Mouse (Mus musculus): ENCODE results near the gene Glb1. TPM values are rescaled to one million over a fixed set of nuclear protein-coding genes. Genes with fewer than 3 reads are reported as not detected.
A peak's percentile ranks its signal among the peaks of the same experiment; 100 is the strongest.

The Glb1 gene
- polyA plus RNA-seq, 1 experiment: 144 TPM

DNA sequence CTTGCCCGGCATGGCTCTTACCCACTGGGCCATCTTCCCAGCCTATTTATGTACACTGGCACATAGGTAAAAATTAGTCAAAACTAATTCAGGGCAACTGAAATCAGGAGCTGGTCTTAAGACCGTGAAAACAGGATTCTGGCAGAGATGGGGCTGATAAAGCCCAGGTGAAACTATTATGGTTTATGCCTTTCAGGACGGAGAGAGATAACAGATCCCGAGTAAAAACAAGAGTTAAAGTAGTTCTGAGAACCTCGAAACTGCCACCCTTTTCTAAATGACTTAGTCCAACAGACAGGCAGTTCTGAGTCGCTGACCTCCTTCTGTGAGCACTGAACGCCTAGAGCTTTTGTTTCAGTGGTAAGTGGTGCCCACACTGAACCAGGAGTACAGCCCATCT lies 71.0 kb downstream of the Glb1 start:
- DNase-seq: no peak
- WGBS: 73% methylated on average over 7 of the region's 7 CpGs
- no peaks in the 10 kb centered on the region for H3K36me3 ChIP-seq (ENCODE audit: control insufficient read depth, insufficient read depth, low read length)
- no peak overlapping the region for H3K27ac ChIP-seq (ENCODE audit: insufficient read depth, low read depth, low read length)
- no peak for TF ChIP-seq POLR2A (IDR thresholded peaks at IDR 0.05; ENCODE audit: low read depth, low read length)
- no peak for TF ChIP-seq CTCF (conservative IDR thresholded peaks at IDR 0.05; ENCODE audit: insufficient read depth, insufficient read length, low read depth, low read length)
- H3K4me3 ChIP-seq (ENCODE audit: insufficient read depth, low read depth, low read length): no peak overlapping the region
- no peaks in the 10 kb centered on the region for H3K4me1 ChIP-seq (ENCODE audit: control insufficient read depth, insufficient read depth, low read length)
- H3K27me3 ChIP-seq (replicated peaks; ENCODE audit: control insufficient read depth, insufficient read depth, low read length): no peaks in the 10 kb centered on the region

DNA sequence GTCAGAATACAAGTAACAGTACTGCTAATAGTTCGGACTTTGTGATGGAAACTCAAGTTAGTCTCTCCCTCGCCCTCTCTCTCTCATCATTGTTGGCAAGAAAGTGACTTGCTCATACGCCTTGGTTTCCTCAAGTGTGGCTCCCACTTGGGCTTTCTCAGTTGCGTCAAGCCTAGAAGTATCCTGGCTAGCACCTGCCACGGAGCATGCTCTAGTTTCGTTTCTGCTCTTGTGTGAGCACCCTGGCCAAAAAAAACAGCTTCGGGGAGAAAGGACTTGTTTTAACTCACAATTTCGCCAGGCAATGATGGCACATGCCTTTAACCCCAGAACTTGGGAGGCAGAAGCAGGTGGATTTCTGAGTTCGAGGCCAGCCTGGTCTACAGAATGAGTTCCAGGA lies 76.1 kb downstream of the Glb1 start:
- H3K4me1 ChIP-seq (ENCODE audit: control insufficient read depth, insufficient read depth, low read length): no peaks in the 10 kb centered on the region
- DNase-seq: no peak
- no peaks in the 10 kb centered on the region for H3K27me3 ChIP-seq (replicated peaks; ENCODE audit: control insufficient read depth, insufficient read depth, low read length)
- H3K36me3 ChIP-seq (ENCODE audit: control insufficient read depth, insufficient read depth, low read length): no peaks in the 10 kb centered on the region
- H3K4me3 ChIP-seq (ENCODE audit: insufficient read depth, low read depth, low read length): no peak overlapping the region
- WGBS: 88% methylated on average over 9 of the region's 9 CpGs
- TF ChIP-seq POLR2A (IDR thresholded peaks at IDR 0.05; ENCODE audit: low read depth, low read length) (no peak), CTCF (conservative IDR thresholded peaks at IDR 0.05; ENCODE audit: insufficient read depth, insufficient read length, low read depth, low read length) (no peak)
- no peak overlapping the region for H3K27ac ChIP-seq (ENCODE audit: insufficient read depth, low read depth, low read length)

DNA sequence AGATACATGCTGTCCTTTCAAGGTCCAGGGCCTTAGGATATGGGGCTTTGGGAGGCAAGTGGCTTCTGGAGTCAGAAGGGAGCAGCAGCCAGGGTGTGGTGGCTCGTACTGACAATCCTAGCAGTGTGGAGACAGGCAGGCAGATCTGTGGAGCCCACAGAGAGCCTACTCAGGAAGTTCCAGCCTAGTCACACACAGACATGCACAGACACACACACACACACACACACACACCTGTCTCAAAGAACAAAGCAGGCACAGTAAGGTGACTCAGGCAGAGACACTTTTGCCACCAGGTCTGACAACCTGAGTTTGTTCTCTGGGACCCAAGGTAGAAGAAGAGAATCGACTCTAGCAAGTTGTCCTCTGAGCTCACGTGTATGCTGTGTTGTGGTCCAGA lies 80.1 kb downstream of the Glb1 start:
- 86% methylated on average over 3 of the region's 3 CpGs for WGBS

DNA sequence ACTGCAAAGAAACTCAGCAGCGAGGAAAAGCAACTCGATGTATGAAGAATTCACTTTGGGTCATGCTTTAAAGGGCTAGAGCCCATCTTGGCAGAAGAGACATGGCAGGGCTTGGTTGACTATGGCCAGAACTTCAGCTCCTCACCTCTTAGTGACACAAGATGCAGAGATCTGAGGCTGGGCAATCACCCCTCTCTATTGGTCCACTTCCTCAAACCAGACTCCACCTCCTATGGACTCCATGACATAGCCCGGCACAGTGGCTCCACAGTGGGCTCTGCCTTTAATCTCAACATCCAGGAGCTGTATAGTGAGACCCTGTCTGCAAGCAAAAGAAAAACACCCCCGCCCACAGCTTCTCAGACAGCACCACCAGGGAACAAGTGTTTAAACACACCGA lies 83.9 kb downstream of the Glb1 start:
- no peaks in the 10 kb centered on the region for H3K4me1 ChIP-seq (ENCODE audit: control insufficient read depth, insufficient read depth, low read length)
- WGBS: 86% methylated on average over 5 of the region's 5 CpGs
- H3K27ac ChIP-seq (ENCODE audit: insufficient read depth, low read depth, low read length): no peak overlapping the region
- no peaks in the 10 kb centered on the region for H3K36me3 ChIP-seq (ENCODE audit: control insufficient read depth, insufficient read depth, low read length)
- no peak for TF ChIP-seq POLR2A (IDR thresholded peaks at IDR 0.05; ENCODE audit: low read depth, low read length)
- no peak for TF ChIP-seq CTCF (conservative IDR thresholded peaks at IDR 0.05; ENCODE audit: insufficient read depth, insufficient read length, low read depth, low read length)
- no peaks in the 10 kb centered on the region for H3K27me3 ChIP-seq (replicated peaks; ENCODE audit: control insufficient read depth, insufficient read depth, low read length)
- no peak overlapping the region for H3K4me3 ChIP-seq (ENCODE audit: insufficient read depth, low read depth, low read length)
- no peak for DNase-seq

More for the DNA sequence above, 80.1 kb downstream of the Glb1 start:
- no peak for DNase-seq
- no peak for TF ChIP-seq POLR2A (IDR thresholded peaks at IDR 0.05; ENCODE audit: low read depth, low read length)
- no peak for TF ChIP-seq CTCF (conservative IDR thresholded peaks at IDR 0.05; ENCODE audit: insufficient read depth, insufficient read length, low read depth, low read length)
- Histone ChIP-seq H3K27ac (ENCODE audit: insufficient read depth, low read depth, low read length) (no peak overlapping the region), H3K36me3 (ENCODE audit: control insufficient read depth, insufficient read depth, low read length) (no peaks in the 10 kb centered on the region), H3K4me1 (ENCODE audit: control insufficient read depth, insufficient read depth, low read length) (no peaks in the 10 kb centered on the region), H3K27me3 (replicated peaks; ENCODE audit: control insufficient read depth, insufficient read depth, low read length) (no peaks in the 10 kb centered on the region), H3K4me3 (ENCODE audit: insufficient read depth, low read depth, low read length) (no peak overlapping the region)

DNA sequence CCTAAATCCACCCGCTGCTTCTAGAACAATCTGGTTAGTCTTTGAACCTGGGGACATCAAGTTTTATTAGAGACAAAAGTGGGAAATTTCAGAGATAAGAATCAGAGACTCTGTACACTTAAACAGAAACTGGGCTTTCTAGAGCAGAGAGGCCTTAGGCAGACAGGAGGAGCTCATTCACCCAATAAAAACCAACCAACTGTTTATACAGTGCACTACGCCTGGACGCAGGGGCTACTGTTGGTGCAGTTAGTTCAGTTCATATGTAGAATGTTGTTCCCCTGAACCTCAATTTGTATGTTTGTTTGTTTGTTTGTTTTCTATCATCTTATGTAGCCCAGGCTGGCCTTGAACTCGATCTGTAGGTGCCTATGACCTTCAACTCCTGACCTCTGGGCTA lies 85.9 kb downstream of the Glb1 start:
- TF ChIP-seq POLR2A (IDR thresholded peaks at IDR 0.05; ENCODE audit: low read depth, low read length) (no peak), CTCF (conservative IDR thresholded peaks at IDR 0.05; ENCODE audit: insufficient read depth, insufficient read length, low read depth, low read length) (no peak)
- H3K27ac ChIP-seq (ENCODE audit: insufficient read depth, low read depth, low read length): no peak overlapping the region
- DNase-seq: no peak
- H3K4me3 ChIP-seq (ENCODE audit: insufficient read depth, low read depth, low read length): no peak overlapping the region
- no peaks in the 10 kb centered on the region for H3K36me3 ChIP-seq (ENCODE audit: control insufficient read depth, insufficient read depth, low read length)
- no peaks in the 10 kb centered on the region for H3K27me3 ChIP-seq (replicated peaks; ENCODE audit: control insufficient read depth, insufficient read depth, low read length)
- H3K4me1 ChIP-seq (ENCODE audit: control insufficient read depth, insufficient read depth, low read length): no peaks in the 10 kb centered on the region
- WGBS: 72% methylated on average over 4 of the region's 4 CpGs

DNA sequence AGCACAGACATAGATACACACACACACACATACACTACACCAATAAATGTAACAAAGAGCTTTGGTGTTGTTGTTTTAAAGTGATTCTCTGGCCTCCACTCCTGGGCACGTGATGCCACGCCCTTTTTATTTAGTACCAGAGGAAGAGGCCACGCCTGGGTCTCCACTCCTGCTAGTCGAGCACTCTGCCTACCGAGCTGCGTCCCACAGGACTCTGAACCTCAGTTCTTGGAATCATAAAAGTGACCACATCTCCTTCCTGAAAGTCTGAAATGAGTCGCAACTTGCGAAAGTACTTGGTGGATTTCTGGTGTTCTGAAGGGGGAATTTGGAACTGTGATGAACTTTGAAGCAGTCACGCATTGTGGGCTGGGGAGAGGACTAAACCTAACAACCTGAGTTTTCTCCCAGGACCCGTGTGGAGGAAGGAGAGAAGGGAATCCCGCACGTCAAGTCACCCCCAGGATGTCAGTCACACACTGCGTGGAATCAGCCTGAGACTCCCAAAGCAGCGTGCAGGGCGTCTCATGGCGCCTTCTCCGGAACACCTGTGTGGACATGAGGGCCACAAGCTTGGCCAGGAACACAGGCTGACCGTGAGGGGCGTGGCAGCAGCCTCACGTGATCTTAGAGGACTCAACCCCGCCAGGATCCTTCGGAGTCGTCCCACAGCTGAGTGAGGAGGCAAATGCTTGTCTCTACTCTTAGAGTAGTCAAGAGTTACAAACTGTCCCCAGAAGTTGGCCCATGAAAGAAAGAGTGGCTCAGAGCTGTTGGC lies 86.8 kb downstream of the Glb1 start:
- H3K27ac ChIP-seq (ENCODE audit: insufficient read depth, low read depth, low read length): no peak overlapping the region
- no peak for TF ChIP-seq CTCF (conservative IDR thresholded peaks at IDR 0.05; ENCODE audit: insufficient read depth, insufficient read length, low read depth, low read length)
- no peak for TF ChIP-seq POLR2A (IDR thresholded peaks at IDR 0.05; ENCODE audit: low read depth, low read length)
- H3K4me1 ChIP-seq (ENCODE audit: control insufficient read depth, insufficient read depth, low read length): no peaks in the 10 kb centered on the region
- H3K4me3 ChIP-seq (ENCODE audit: insufficient read depth, low read depth, low read length): no peak overlapping the region
- H3K27me3 ChIP-seq (replicated peaks; ENCODE audit: control insufficient read depth, insufficient read depth, low read length): no peaks in the 10 kb centered on the region
- peak; percentile 65 for DNase-seq
- WGBS: 63% methylated on average over 23 of the region's 23 CpGs
- no peaks in the 10 kb centered on the region for H3K36me3 ChIP-seq (ENCODE audit: control insufficient read depth, insufficient read depth, low read length)

DNA sequence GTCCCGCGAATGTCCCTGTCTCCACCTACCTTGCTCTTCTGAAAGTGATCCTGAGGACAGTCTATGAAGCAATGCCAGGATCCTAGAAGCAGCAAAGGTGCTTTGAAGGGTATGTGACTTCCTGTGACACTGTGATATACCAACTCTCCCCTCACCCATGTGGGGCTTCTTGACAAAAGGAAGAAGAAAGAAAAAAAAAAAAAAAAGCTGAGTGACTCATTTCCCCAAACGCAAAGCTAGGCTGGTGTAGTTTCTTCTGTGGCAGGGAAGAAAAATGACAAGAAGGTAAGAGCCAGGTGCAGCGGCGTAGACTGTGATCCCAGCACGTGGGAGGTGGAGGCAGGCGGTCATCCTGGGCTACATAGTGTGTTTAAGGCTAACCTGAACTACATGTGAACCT lies 95.6 kb downstream of the Glb1 start:
- DNase-seq: no peak
- no peak for TF ChIP-seq CTCF (conservative IDR thresholded peaks at IDR 0.05; ENCODE audit: insufficient read depth, insufficient read length, low read depth, low read length)
- no peak for TF ChIP-seq POLR2A (IDR thresholded peaks at IDR 0.05; ENCODE audit: low read depth, low read length)
- no peaks in the 10 kb centered on the region for H3K4me1 ChIP-seq (ENCODE audit: control insufficient read depth, insufficient read depth, low read length)
- H3K4me3 ChIP-seq (ENCODE audit: insufficient read depth, low read depth, low read length): no peak overlapping the region
- 81% methylated on average over 7 of the region's 7 CpGs for WGBS
- H3K36me3 ChIP-seq (ENCODE audit: control insufficient read depth, insufficient read depth, low read length): no peaks in the 10 kb centered on the region
- no peak overlapping the region for H3K27ac ChIP-seq (ENCODE audit: insufficient read depth, low read depth, low read length)
- H3K27me3 ChIP-seq (replicated peaks; ENCODE audit: control insufficient read depth, insufficient read depth, low read length): no peaks in the 10 kb centered on the region

Data from kidney, adult 2 months (tissue).